Mouse (Mus musculus): ENCODE data around the gene Mapk8ip2. TPM values are rescaled to one million over a fixed set of nuclear protein-coding genes. Genes with fewer than 3 reads are reported as not detected.
A peak's percentile ranks its signal among the peaks of the same experiment; 100 is the strongest.
"Not testable (repeated sequence)": the region's sequence is repeated elsewhere in the genome, so short reads cannot be mapped to it uniquely, and the experiment has no call there.

Gene Mapk8ip2
- polyA plus RNA-seq, 1 experiment, result 31.9 TPM

GRCm38 (mm10) chr15:89425711-89426121 lies 28.0 kb upstream of the Mapk8ip2 start, which contains the start of gene Cpt1b:
Gene Cpt1b, minus strand, starts transcription at chr15:89425863.
- TF ChIP-seq POLR2A (IDR thresholded peaks at IDR 0.05; ENCODE audit: control insufficient read depth, low read depth, low read length) (no peak), CTCF (IDR thresholded peaks at IDR 0.05; ENCODE audit: control insufficient read depth, insufficient read depth, insufficient replicate concordance, low read depth, low read length) (no peak)
- Histone ChIP-seq H3K4me3 (ENCODE audit: control insufficient read depth, low read depth, low read length) (peak within 1 kb of the TSS; percentile 92), H3K27ac (ENCODE audit: control insufficient read depth, insufficient read depth, low read depth, low read length) (peak within 1 kb of the TSS; percentile 90), H3K27me3 (ENCODE audit: control insufficient read depth, insufficient read depth, low read length) (no peaks in the 10 kb centered on the region), H3K4me1 (ENCODE audit: control insufficient read depth, insufficient read depth, low read length) (peaks cover 19% of the 10 kb centered on the region), H3K36me3 (ENCODE audit: control insufficient read depth, insufficient read depth, low read length) (no peaks in the 10 kb centered on the region; the same call in 1 of the 2 replicates)

GRCm38 (mm10) chr15:89426716-89427115 lies 27.0 kb upstream of the Mapk8ip2 start:
- TF ChIP-seq CTCF (IDR thresholded peaks at IDR 0.05; ENCODE audit: control insufficient read depth, insufficient read depth, insufficient replicate concordance, low read depth, low read length), result no peak
- TF ChIP-seq POLR2A (IDR thresholded peaks at IDR 0.05; ENCODE audit: control insufficient read depth, low read depth, low read length), result 0 out of 2 replicates have a peak, but pooled peaks have one; percentile 9
- no peak overlapping the region for H3K27ac ChIP-seq (ENCODE audit: control insufficient read depth, insufficient read depth, low read depth, low read length)
- peak overlapping the region; percentile 92 for H3K4me3 ChIP-seq (ENCODE audit: control insufficient read depth, low read depth, low read length)
- peaks cover 21% of the 10 kb centered on the region for H3K4me1 ChIP-seq (ENCODE audit: control insufficient read depth, insufficient read depth, low read length)
- no peaks in the 10 kb centered on the region; the same call in 1 of the 2 replicates for H3K36me3 ChIP-seq (ENCODE audit: control insufficient read depth, insufficient read depth, low read length)
- no peaks in the 10 kb centered on the region for H3K27me3 ChIP-seq (ENCODE audit: control insufficient read depth, insufficient read depth, low read length)

GRCm38 (mm10) chr15:89428136-89428790 lies 25.4 kb upstream of the Mapk8ip2 start:
- Histone ChIP-seq H3K27ac (ENCODE audit: control insufficient read depth, insufficient read depth, low read depth, low read length) (peak overlapping the region; percentile 46; the same call in 1 of the 2 replicates), H3K4me3 (ENCODE audit: control insufficient read depth, low read depth, low read length) (peak overlapping the region; percentile 95), H3K36me3 (ENCODE audit: control insufficient read depth, insufficient read depth, low read length) (no peaks in the 10 kb centered on the region; the same call in 1 of the 2 replicates), H3K27me3 (ENCODE audit: control insufficient read depth, insufficient read depth, low read length) (no peaks in the 10 kb centered on the region), H3K4me1 (ENCODE audit: control insufficient read depth, insufficient read depth, low read length) (peaks cover 21% of the 10 kb centered on the region)
- TF ChIP-seq CTCF (IDR thresholded peaks at IDR 0.05; ENCODE audit: control insufficient read depth, insufficient read depth, insufficient replicate concordance, low read depth, low read length) (no peak), POLR2A (IDR thresholded peaks at IDR 0.05; ENCODE audit: control insufficient read depth, low read depth, low read length) (no peak)

GRCm38 (mm10) chr15:89428821-89429351 lies 24.8 kb upstream of the Mapk8ip2 start:
- Histone ChIP-seq H3K27ac (ENCODE audit: control insufficient read depth, insufficient read depth, low read depth, low read length) (peak overlapping the region; percentile 46; the same call in 1 of the 2 replicates), H3K4me1 (ENCODE audit: control insufficient read depth, insufficient read depth, low read length) (peaks cover 21% of the 10 kb centered on the region), H3K36me3 (ENCODE audit: control insufficient read depth, insufficient read depth, low read length) (no peaks in the 10 kb centered on the region; the same call in 1 of the 2 replicates), H3K4me3 (ENCODE audit: control insufficient read depth, low read depth, low read length) (peak overlapping the region; percentile 95), H3K27me3 (ENCODE audit: control insufficient read depth, insufficient read depth, low read length) (no peaks in the 10 kb centered on the region)
- no peak for TF ChIP-seq CTCF (IDR thresholded peaks at IDR 0.05; ENCODE audit: control insufficient read depth, insufficient read depth, insufficient replicate concordance, low read depth, low read length)
- no peak for TF ChIP-seq POLR2A (IDR thresholded peaks at IDR 0.05; ENCODE audit: control insufficient read depth, low read depth, low read length)

- peak; percentile 75 for TF ChIP-seq POLR2A (IDR thresholded peaks at IDR 0.05; ENCODE audit: control insufficient read depth, low read depth, low read length)
- no peak for TF ChIP-seq CTCF (IDR thresholded peaks at IDR 0.05; ENCODE audit: control insufficient read depth, insufficient read depth, insufficient replicate concordance, low read depth, low read length)
- Histone ChIP-seq H3K4me3 (ENCODE audit: control insufficient read depth, low read depth, low read length) (peak within 1 kb of the TSS; percentile 95), H3K36me3 (ENCODE audit: control insufficient read depth, insufficient read depth, low read length) (no peaks in the 10 kb centered on the region; the same call in 1 of the 2 replicates), H3K27ac (ENCODE audit: control insufficient read depth, insufficient read depth, low read depth, low read length) (peak within 1 kb of the TSS; percentile 96), H3K27me3 (ENCODE audit: control insufficient read depth, insufficient read depth, low read length) (no peaks in the 10 kb centered on the region), H3K4me1 (ENCODE audit: control insufficient read depth, insufficient read depth, low read length) (peaks cover 19% of the 10 kb centered on the region)
These were observed 24.1 kb upstream of the Mapk8ip2 start, which contains the start of the genes C730034F03Rik, Gm44502 and Chkb for GRCm38 (mm10) chr15:89429352-89430221. Gene C730034F03Rik, plus strand, starts transcription at chr15:89429589. Gene Gm44502, minus strand, starts transcription at chr15:89429696. Gene Chkb, minus strand, starts transcription at chr15:89429908.

GRCm38 (mm10) chr15:89430341-89430740 lies 23.4 kb upstream of the Mapk8ip2 start:
- H3K4me1 ChIP-seq (ENCODE audit: control insufficient read depth, insufficient read depth, low read length), result peaks cover 14% of the 10 kb centered on the region
- H3K4me3 ChIP-seq (ENCODE audit: control insufficient read depth, low read depth, low read length), result peak overlapping the region; percentile 95
- peak overlapping the region; percentile 96 for H3K27ac ChIP-seq (ENCODE audit: control insufficient read depth, insufficient read depth, low read depth, low read length)
- H3K27me3 ChIP-seq (ENCODE audit: control insufficient read depth, insufficient read depth, low read length), result no peaks in the 10 kb centered on the region
- H3K36me3 ChIP-seq (ENCODE audit: control insufficient read depth, insufficient read depth, low read length), result no peaks in the 10 kb centered on the region
- no peak for TF ChIP-seq POLR2A (IDR thresholded peaks at IDR 0.05; ENCODE audit: control insufficient read depth, low read depth, low read length)

GRCm38 (mm10) chr15:89430771-89431170 lies 22.9 kb upstream of the Mapk8ip2 start:
- not testable (repeated sequence) for H3K27ac ChIP-seq (ENCODE audit: control insufficient read depth, insufficient read depth, low read depth, low read length); H3K27me3 ChIP-seq (ENCODE audit: control insufficient read depth, insufficient read depth, low read length); H3K36me3 ChIP-seq (ENCODE audit: control insufficient read depth, insufficient read depth, low read length)
- Histone ChIP-seq H3K4me3 (ENCODE audit: control insufficient read depth, low read depth, low read length) (peak overlapping the region; percentile 47), H3K4me1 (ENCODE audit: control insufficient read depth, insufficient read depth, low read length) (peaks cover 10% of the 10 kb centered on the region)

Measured in testis, adult 2 months (tissue).